Mouse (Mus musculus): ENCODE data around the gene Ypel5. TPM values are rescaled to one million over a fixed set of nuclear protein-coding genes. Genes with fewer than 3 reads are reported as not detected.

The Ypel5 gene
- total RNA-seq, 2 experiments from 2014 or later = 96.1 to 106 TPM

DNA sequence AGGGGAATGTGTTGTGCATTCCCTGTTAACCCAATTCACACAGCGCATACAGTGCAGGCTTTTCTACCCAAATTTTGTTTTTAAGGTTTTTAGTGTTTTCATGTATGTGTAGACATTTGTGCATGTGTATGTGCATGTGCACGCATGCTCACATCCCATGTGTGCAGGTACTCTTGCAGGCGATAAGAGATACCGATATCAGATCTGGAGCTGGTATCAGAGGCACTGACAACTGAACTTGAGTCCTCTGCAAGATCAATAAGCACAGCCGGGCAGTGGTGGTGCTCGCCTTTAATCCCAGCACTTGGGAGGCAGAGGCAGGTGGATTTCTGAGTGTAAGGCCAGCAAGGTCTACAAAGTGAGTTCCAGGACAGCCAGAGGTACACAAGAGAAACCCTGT, 8.1 kb downstream of the Ypel5 start:
- no peak for DNase-seq

- no peak for DNase-seq
Measured at GRCm38 (mm10) chr17:72844949-72845490, 8.8 kb downstream of the Ypel5 start.

DNA sequence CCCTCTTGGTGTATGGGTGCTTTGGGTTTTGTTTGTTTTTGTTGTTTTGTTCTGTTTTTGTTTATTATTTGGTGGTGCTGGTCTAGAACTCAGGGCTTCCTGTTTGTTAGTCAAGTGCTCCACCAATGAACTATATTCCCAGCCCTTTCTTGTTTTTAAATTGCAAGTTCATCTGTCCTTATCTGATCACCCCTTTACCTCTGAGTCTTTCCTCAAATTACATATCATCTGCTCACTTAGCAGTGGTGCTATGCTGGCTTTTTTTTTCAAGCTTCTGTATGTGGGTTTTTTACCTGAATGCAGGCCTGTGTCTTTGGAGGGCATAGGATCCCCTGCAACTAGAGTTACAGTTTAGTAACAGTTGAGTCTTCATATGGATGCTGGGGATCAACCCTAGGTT, 9.3 kb downstream of the Ypel5 start:
- no peak for DNase-seq

- no peak for DNase-seq
Measured at GRCm38 (mm10) chr17:72855298-72855697, 19.0 kb downstream of the Ypel5 start.

- peak; percentile 42 to 58 for DNase-seq
Measured at GRCm38 (mm10) chr17:72857677-72858633, 21.7 kb downstream of the Ypel5 start.

GRCm38 (mm10) chr17:72863226-72863625, 27.0 kb downstream of the Ypel5 start:
- DNase-seq = no peak

DNA sequence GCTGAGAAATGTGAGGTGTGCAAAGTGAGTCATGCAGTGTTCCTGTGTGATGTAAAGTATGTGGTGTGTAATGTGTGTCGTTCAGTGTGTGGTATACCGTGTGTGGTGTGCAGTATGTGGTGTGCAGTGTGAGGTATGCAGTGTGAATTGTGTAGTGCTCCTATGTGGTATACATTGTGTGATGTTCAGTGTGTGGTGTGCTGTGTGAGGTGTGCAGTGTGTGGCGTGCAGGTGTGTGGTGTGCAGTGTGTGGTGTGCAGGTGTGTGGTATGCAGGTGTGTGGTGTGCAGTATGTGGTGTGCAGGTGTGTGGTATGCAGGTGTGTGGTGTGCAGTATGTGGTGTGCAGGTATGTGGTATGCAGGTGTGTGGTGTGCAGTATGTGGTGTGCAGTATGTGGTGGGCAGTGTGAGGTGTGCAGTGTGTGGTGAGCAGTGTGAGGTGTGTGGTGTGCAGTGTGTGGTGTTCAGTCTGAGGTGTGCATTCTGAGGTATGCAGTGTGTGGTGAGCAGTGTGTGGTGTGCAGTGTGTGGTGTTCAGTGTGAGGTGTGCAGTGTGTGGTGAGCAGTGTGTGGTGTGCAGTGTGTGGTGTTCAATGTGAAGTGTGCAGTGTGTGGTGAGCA, 30.5 kb downstream of the Ypel5 start:
- DNase-seq = no peak

DNA sequence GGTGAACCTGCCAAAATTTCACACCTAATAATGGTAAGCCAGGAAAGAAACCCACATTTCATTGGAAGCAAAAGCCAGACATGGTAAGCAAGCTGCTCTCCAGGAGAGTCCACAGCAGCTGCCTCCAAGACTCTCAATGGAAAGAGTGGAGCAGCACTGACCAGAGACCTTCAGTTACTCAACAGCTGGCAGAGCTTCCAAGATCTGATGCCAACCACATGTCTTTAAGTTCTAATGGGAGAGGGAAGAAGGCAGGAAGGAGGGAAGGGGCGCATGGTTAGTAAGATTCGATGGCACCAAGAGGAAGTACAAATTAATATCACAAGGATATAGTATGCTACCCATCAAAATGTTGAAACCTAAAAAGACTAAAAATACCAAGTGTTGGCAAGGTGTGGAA, 31.9 kb downstream of the Ypel5 start:
- DNase-seq = no peak

- no peak for DNase-seq
Measured at GRCm38 (mm10) chr17:72878979-72879378, 42.7 kb downstream of the Ypel5 start.

DNA sequence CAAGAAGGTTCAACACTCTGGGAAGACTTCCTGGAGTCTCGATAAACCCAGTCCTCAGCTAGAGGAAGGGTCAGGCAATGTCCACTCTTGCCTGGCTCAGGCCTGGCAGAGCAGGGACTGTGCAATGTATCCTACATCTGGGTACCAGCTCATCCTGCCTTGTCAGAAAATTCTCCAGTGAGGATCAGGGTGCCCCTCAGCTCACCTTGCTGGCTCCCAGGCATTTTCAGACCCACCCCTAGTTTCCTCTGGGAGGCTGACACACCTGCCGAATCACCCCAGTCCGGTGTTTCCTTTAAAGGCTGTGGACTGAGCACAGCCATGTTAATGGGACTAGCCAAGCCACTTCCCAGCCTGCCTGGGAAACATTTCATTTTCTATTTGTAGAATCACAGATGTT, 43.9 kb downstream of the Ypel5 start:
- DNase-seq = no peak

GRCm38 (mm10) chr17:72881051-72881450, 44.8 kb downstream of the Ypel5 start:
- no peak for DNase-seq

DNA sequence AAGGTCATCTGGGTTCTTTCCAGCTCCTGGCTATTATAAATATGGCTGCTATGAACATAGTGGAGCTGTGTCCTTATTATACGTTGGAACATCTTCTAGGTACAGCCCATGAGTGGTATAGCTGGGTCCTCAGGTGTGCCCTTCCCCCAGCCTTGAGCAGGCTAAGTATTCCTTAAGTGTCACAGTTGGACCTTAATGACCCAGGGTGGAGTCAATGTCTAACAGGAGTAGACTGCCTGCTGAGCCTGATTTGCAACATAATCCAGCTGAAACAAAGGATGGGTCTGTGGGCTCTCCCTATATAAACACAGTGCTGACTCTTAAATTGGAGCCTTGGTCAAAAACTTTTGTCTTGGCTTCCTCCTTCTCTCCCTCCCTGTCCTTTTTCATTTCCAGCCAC, 45.6 kb downstream of the Ypel5 start:
- no peak for DNase-seq

DNA sequence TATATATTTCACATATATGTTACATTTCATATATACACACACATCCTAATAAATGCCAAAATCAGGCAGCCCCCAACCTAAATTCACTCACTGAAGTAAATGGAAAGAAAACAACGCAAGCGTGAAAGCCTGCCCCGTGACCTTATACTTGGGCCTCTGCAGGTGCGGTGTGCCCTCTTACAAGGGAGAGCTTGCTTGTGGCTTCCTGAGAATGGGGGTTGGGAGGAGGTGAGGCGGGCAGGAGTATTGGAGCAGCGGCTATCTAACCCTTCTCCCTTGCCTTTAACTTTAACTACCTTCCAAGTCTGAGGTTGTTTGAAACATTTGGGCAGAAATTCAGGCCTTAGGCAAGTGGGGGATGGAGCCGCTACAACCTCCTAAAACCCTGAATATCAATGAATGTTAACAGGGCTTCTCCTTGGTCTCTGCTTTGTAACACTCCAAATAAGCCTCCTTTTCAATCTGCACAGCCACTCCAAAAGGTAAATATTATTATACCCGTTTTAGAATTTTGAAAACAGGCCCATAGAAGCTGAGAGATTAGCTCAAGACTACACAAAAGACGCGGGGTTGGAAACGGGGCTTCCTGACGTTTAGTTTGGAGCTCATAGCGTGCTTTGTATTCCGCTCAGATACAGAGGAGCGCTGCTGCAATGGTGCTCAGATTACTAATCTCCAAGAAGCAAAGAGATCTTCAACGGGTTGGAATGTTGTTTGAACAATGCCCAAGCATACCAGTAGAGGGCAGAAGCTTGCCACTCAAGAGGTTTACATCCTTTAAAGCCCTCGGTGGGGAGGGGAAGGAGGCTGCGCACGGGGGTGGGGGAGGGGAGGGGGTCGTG, 53.5 kb downstream of the Ypel5 start:
- DNase-seq = peak; percentile 26 to 62

GRCm38 (mm10) chr17:72890398-72890898, 54.2 kb downstream of the Ypel5 start:
- DNase-seq = no peak

DNA sequence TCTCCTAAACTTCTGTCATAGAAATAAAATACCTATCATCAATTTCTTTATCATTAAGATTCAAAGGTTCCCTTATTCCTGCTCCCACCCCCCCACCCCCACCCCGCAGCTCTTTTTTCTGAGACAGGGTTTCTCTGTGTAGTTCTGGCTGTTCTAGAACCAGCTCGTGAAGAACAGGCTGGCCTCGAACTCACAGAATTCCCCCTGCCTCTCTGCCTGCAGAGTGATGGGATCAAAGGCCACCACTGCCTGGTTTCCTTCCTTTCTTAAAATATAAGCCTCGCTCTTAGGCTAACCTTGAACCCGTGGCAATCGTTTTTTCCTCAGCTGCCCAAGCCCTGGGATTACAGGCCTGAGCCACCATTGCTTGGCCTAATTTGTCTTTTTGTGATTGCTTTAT, 55.3 kb downstream of the Ypel5 start:
- DNase-seq = no peak

DNA sequence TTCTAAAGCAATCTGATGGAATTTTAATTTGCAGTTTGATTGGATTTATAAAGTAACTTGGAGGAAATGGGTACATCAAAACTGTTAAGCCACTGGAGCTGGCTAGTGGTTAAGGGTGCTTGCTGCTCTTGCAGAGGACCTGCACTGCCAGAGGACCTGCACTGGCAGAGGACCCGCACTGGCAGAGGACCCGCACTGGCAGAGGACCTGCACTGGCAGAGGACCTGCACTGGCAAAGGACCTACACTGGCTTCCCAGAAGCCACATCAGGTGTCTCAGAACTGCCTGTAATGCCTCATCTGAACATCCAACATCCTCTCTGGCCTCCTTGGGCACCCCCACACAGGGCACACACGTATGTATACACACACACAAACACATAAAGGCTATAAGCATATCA, 59.3 kb downstream of the Ypel5 start:
- no peak for DNase-seq

DNA sequence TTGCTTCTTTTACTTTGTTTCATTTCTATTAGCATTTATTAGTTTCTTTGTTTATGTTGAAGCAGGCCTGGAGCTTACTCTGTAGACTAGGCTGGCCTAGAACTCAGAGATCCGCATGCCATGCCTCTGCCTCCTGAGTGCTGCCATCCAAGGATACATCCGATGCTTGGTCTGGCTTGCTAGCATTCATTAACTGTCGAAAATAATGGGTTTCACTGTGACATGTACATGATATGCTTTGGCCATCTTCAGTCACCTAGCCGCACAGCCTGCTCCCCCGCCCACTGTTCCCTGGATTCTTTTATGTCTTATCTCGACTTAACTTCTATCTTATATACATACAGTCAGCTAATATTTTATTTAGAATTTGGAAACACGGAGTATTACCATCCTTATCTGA, 60.8 kb downstream of the Ypel5 start:
- no peak for DNase-seq

- DNase-seq = no peak
Measured at GRCm38 (mm10) chr17:72897961-72898360, 61.7 kb downstream of the Ypel5 start.

- DNase-seq = no peak
Measured at GRCm38 (mm10) chr17:72898775-72899174, 62.5 kb downstream of the Ypel5 start.

Measured in layer of hippocampus, postnatal 36 days (tissue).